Mouse (Mus musculus) forebrain, embryonic 10.5 days (tissue): ENCODE measurements around the gene Wtap. TPM values are rescaled to one million over a fixed set of nuclear protein-coding genes. Genes with fewer than 3 reads are reported as not detected.

ENCODE experiments used
- DNase-seq: peaks from one replicate; pipeline ENCODE4 v3.0.0-alpha.2; 2017; ENCODE audit warnings: low spot score; ENCODE audit errors: extremely low spot score
- H3K27ac ChIP-seq: fragments of 300-500 bp; sonication (generic); 2 replicates; pipeline ENCODE4 v1.5.1; 2016; ENCODE audit warnings: mild to moderate bottlenecking
- H3K27me3 ChIP-seq: fragments of 300-500 bp; sonication (generic); 2 replicates; pipeline ENCODE4 v1.6.1; 2016; ENCODE audit warnings: mild to moderate bottlenecking; ENCODE audit not compliant: poor library complexity, severe bottlenecking
- H3K36me3 ChIP-seq: fragments of 300-500 bp; sonication (generic); replicated peaks from 2 replicates; pipeline ENCODE4 v1.6.1; 2016; ENCODE audit warnings: mild to moderate bottlenecking, moderate library complexity
- H3K4me1 ChIP-seq: fragments of 300-500 bp; sonication (generic); 2 replicates; pipeline ENCODE4 v1.6.1; 2016
- H3K4me3 ChIP-seq: fragments of 300-500 bp; sonication (generic); 2 replicates; pipeline ENCODE4 v1.5.1; 2016; ENCODE audit warnings: mild to moderate bottlenecking, moderate library complexity
- H3K9me3 ChIP-seq: fragments of 300-500 bp; sonication (generic); 2 replicates; pipeline ENCODE4 v1.6.1; 2016; ENCODE audit warnings: mild to moderate bottlenecking, moderate library complexity
- WGBS: fragments of 180-500 bp; shearing (Covaris S2); methylation state at CpG from one replicate; pipeline ENCODE4 v1.1.7; 2016; 5-methylcytosine and 5-hydroxymethylcytosine counted together
- polyA plus RNA-seq: library from polyadenylated mRNA; unstranded; fragments of >200 nt; fragmentation: Nextera tagmentation; extraction: Ambion mirVana; gene quantifications from 2 replicates; pipeline ENCODE4 v1.2.1, GENCODE M21; 2016

Gene Wtap
- polyA plus RNA-seq, 1 experiment from 2014 or later, result 140 TPM

GRCm38 (mm10) chr17:12921073-12921472 lies 72.9 kb downstream of the Wtap start:
- Histone ChIP-seq H3K4me1 (peaks cover 10% of the 10 kb centered on the region), H3K27me3 (no peaks in the 10 kb centered on the region), H3K4me3 (no peak overlapping the region), H3K27ac (no peak overlapping the region), H3K36me3 (peaks cover 87% of the 10 kb centered on the region), H3K9me3 (no peaks in the 10 kb centered on the region)
- 97% methylated on average over 1 of the region's 1 CpGs for WGBS
- no peak for DNase-seq

Other genes starting within 250 kb of the Wtap start
- gene Igf2r, start 224.5 kb downstream of the Wtap start, polyA plus RNA-seq, result 20.0 and 20.5 TPM in 2 replicates
- 0.49 and 0.51 TPM in 2 replicates for gene Mas1, start 126.0 kb downstream of the Wtap start, polyA plus RNA-seq
- not detected in 2 replicates for gene Mrgprh, start 118.1 kb downstream of the Wtap start, polyA plus RNA-seq
- gene Pnldc1, start 83.9 kb downstream of the Wtap start, polyA plus RNA-seq, result 1.3 and 2.7 TPM in 2 replicates
- 533 and 536 TPM in 2 replicates for gene Tcp1, start 78.5 kb downstream of the Wtap start, polyA plus RNA-seq
- 199 and 207 TPM in 2 replicates for gene Mrpl18, start 77.8 kb downstream of the Wtap start, polyA plus RNA-seq
- 1.5 and 2.0 TPM in 2 replicates for gene Acat3, start 53.6 kb downstream of the Wtap start, polyA plus RNA-seq
- 396 and 405 TPM in 2 replicates for gene Acat2, start 33.4 kb downstream of the Wtap start, polyA plus RNA-seq
- 109 TPM in 2 replicates for gene Sod2, start 12.7 kb upstream of the Wtap start, polyA plus RNA-seq
- gene Gpr31b, start 58.1 kb upstream of the Wtap start, polyA plus RNA-seq, result not detected in 2 replicates
- not detected in 2 replicates for gene Tcp10b, start 66.9 kb upstream of the Wtap start, polyA plus RNA-seq
- gene Unc93a, start 137.6 kb upstream of the Wtap start, polyA plus RNA-seq, result not detected in 2 replicates
- not detected in 2 replicates for gene Smok2a, start 227.0 kb upstream of the Wtap start, polyA plus RNA-seq
- gene Smok2b, start 236.1 kb upstream of the Wtap start, polyA plus RNA-seq, result not detected in 2 replicates